Mouse (Mus musculus) heart, adult 2 months (tissue): ENCODE results near the gene Pde4d.

Source experiments
- CTCF ChIP-seq: fragments of 200-600 bp; IDR thresholded peaks from 2 replicates; pipeline ENCODE4 v1.8.1; 2022; ENCODE audit warnings: antibody characterized with exemption, mild to moderate bottlenecking, moderate library complexity
- POLR2A ChIP-seq: fragments of 200-500 bp; IDR thresholded peaks from 2 replicates; pipeline ENCODE4 v1.6.1; 2011; ENCODE audit warnings: mild to moderate bottlenecking, low read depth, low read length, control low read depth; ENCODE audit not compliant: insufficient read depth

DNA sequence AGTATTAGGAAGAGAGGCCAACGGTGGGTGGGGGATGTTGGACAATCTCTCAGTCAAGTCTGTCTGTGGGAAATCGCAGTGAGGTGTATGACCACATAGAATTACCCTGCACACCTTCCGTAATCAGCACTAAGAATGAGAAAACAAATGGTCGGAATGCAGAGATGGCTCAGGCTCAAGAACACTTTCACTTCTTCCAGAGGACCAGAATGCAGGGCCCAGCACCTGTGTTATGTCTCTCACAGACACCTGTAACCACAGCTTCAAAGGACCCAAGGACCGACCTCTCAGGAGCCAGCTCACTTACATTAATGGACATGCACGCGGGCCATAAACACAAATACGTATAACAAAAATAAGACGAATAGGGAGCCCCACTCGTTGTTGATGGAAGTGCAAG, 1467.8 kb downstream of the Pde4d start:
- TF ChIP-seq CTCF (no peak), POLR2A (no peak)
